Mouse (Mus musculus): ENCODE data around the gene Gm49388.

GRCm38 (mm10) chr7:127810650-127811049 lies 25.2 kb downstream of the Gm49388 start:
- TF ChIP-seq CTCF (IDR thresholded peaks at IDR 0.05) (no peak), EP300 (IDR thresholded peaks at IDR 0.05) (no peak)
